Mouse (Mus musculus) liver (tissue): Measurements from ENCODE around the gene Mpl.
A peak's percentile ranks its signal among the peaks of the same experiment; 100 is the strongest.

Experiments used
- DNase-seq: peaks from one replicate; pipeline ENCODE4 v3.0.0-alpha.2; 2020; ENCODE audit warnings: mixed read lengths

Mpl gene

GRCm38 (mm10) chr4:118457345-118457975 lies at the start of gene Mpl:
Gene Mpl, minus strand, starts transcription at chr4:118457513.
- no peak for DNase-seq

GRCm38 (mm10) chr4:118505551-118505950 lies 48.2 kb upstream of the Mpl start:
- DNase-seq, result no peak

GRCm38 (mm10) chr4:118500792-118501191 lies 43.5 kb upstream of the Mpl start:
- no peak for DNase-seq

GRCm38 (mm10) chr4:118500171-118500724 lies 42.9 kb upstream of the Mpl start:
- DNase-seq, result no peak

GRCm38 (mm10) chr4:118490461-118490860 lies 33.1 kb upstream of the Mpl start:
- no peak for DNase-seq

GRCm38 (mm10) chr4:118489717-118490132 lies 32.4 kb upstream of the Mpl start, which contains the start of gene Tie1:
Gene Tie1, minus strand, starts transcription at chr4:118490061.
- DNase-seq, result peak; percentile 37

- no peak for DNase-seq
Observed at GRCm38 (mm10) chr4:118476773-118477530, 19.6 kb upstream of the Mpl start.

GRCm38 (mm10) chr4:118472687-118473086 lies 15.4 kb upstream of the Mpl start:
- DNase-seq, result no peak

GRCm38 (mm10) chr4:118471281-118471680 lies 14.0 kb upstream of the Mpl start:
- DNase-seq, result no peak

- no peak for DNase-seq
Observed at GRCm38 (mm10) chr4:118465697-118466163, 8.4 kb upstream of the Mpl start.

GRCm38 (mm10) chr4:118464956-118465355 lies 7.6 kb upstream of the Mpl start:
- no peak for DNase-seq

- DNase-seq, result no peak
Observed at GRCm38 (mm10) chr4:118446415-118447153, 10.7 kb downstream of the Mpl start.

- no peak for DNase-seq
Observed at GRCm38 (mm10) chr4:118445781-118446414, 11.4 kb downstream of the Mpl start.

GRCm38 (mm10) chr4:118445088-118445487 lies 12.2 kb downstream of the Mpl start:
- no peak for DNase-seq

GRCm38 (mm10) chr4:118437829-118438253 lies 19.5 kb downstream of the Mpl start:
- DNase-seq, result peak; percentile 46

- peak; percentile 93 for DNase-seq
Observed at GRCm38 (mm10) chr4:118436820-118437603, 20.3 kb downstream of the Mpl start, which contains the start of gene Cdc20. Gene Cdc20, minus strand, starts transcription at chr4:118437352.

- DNase-seq, result no peak
Observed at GRCm38 (mm10) chr4:118432332-118432731, 25.0 kb downstream of the Mpl start.

- DNase-seq, result peak; percentile 83
Observed at GRCm38 (mm10) chr4:118429215-118429895, 28.0 kb downstream of the Mpl start.

GRCm38 (mm10) chr4:118428531-118429214 lies 28.6 kb downstream of the Mpl start:
- peak; percentile 57 for DNase-seq

GRCm38 (mm10) chr4:118427768-118428451 lies 29.4 kb downstream of the Mpl start, which contains the start of gene Elovl1:
Gene Elovl1, plus strand, starts transcription at chr4:118428093.
- peak; percentile 94 for DNase-seq
